Mouse (Mus musculus): ENCODE data around the gene Snorc. TPM values are rescaled to one million over a fixed set of nuclear protein-coding genes. Genes with fewer than 3 reads are reported as not detected.

The Snorc gene
- total RNA-seq, 2 experiments from 2014 or later = not detected

DNA sequence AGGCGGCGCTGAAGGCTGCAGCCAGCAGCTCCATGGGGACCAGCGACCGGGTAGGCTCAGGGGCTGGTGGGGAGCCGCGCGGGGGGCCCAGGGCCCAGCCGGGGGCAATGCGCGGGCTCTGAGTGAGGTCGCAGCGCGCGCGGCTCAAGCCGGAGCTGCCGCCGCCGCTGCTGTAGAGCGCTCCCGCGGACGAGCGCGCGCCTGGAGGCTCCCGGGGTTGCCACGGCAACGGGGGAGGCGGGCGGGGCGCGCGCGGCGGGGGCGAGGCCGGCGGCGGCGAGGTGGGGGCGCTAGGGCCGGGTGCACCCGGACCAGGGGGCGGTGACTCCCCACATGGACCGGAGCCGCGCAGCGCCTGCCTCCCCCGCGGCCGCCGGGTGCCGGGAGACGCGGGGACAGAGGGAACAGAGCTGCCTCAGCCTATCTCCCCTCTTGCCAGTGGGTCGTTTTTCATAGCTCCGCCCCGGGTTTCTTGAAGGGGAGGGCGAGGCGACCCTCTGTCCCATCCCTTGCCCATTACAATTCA is 40.2 kb downstream of the Snorc start:
- peak; percentile 56 to 61 for DNase-seq

DNA sequence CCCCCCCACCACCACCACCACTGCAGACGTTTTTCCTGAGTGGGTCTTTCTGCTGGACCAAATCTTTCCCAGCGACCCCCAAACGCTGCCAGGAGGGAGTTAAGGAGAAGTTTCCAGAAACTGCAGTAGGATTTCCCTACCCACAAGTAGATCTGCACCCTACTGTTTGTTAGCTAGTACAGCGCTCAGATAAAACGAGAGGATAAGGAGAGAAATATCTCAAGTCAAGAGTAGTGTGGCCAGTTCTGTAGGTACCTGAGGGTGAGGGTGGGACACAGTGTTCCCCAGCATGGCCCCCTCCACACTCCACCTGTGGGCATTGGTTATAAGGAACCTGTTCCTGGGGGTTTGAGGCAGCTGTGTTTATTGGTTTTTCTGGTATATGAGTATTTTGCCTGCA is 40.8 kb downstream of the Snorc start:
- no peak for DNase-seq

DNA sequence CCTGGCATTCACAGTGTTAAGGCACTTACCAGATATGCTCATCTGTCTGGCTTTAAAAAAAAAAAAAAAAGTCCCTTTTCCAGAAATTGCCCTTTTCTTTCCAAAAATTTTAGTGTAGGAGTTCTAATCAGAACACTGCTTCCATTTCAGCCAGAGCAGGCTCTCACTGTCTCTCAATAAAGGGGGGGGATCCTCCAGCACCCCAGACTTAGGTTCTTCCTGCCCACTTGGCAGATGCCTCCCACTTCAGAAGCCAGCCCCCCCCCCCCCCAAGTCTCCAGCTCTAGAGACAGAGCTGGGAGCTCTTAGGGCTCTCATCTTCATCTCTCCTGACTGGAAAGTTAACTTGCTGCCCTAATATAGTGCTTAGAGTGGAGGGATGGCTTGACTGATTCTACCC is 50.4 kb downstream of the Snorc start:
- DNase-seq = no peak

DNA sequence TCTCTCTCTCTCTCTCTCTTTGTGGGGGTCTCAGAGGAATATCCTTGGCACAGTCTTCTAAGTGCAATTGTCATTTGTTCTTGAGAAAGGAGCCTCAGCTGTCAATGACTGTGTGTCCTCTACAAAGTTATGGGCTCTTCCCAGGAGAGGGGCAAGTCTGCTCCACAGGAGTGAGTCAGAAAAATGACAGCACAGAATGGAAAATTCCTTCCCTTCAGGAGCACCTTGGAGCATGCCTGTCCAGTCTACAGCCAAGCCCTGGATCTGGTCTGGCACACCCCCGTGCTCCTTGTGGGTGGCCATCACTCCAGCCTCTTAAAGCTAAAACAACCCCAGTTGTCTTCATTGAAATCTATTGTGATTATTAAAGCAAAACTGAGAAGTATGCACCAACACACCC is 51.5 kb downstream of the Snorc start:
- DNase-seq = no peak

DNA sequence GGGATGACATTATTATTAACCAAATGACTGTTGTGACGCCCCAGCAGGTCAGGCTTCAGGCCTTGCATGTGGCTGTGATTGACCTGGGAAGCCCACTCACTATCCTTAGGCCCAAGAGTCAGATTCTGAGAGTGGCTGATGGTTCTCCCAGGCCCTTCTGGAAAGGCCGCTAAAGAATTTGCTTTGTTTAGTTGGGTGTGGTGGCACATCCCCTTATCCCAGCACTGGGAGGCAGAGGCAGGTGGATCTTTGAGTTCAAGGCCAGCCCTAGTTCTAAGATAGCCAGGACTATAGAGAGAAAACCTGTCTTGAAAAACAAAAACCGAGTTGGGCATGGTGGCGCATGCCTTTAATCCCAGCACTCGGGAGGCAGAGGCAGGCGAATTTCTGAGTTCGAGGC is 55.0 kb downstream of the Snorc start:
- DNase-seq = no peak

Other genes with a start within 250 kb of the Snorc start
- gene Efhd1, start 205.9 kb upstream of the Snorc start, total RNA-seq (2021) = 10 to 100 TPM; 17.1 to 17.9 TPM
- gene Gigyf2, start 143.3 kb upstream of the Snorc start, total RNA-seq (2021) = 100 to 1,000 TPM; 121 to 130 TPM
- 1 to 10 TPM in 1 of 2 experiments, under 1 TPM in 1; 0.27 to 3.4 TPM for gene Kcnj13, start 75.5 kb upstream of the Snorc start, total RNA-seq (2021)
- gene Neu2, start 39.6 kb downstream of the Snorc start, total RNA-seq (2021) = under 1 TPM; 0.30 to 0.33 TPM
- 10 to 100 TPM; 91.3 to 99.4 TPM for gene Ngef, start 103.6 kb downstream of the Snorc start, total RNA-seq (2021)
- gene Inpp5d, start 150.0 kb downstream of the Snorc start, total RNA-seq (2021) = 10 to 100 TPM; 14.8 to 20.7 TPM